Mouse (Mus musculus): ENCODE measurements around the gene Cdc42.

DNA sequence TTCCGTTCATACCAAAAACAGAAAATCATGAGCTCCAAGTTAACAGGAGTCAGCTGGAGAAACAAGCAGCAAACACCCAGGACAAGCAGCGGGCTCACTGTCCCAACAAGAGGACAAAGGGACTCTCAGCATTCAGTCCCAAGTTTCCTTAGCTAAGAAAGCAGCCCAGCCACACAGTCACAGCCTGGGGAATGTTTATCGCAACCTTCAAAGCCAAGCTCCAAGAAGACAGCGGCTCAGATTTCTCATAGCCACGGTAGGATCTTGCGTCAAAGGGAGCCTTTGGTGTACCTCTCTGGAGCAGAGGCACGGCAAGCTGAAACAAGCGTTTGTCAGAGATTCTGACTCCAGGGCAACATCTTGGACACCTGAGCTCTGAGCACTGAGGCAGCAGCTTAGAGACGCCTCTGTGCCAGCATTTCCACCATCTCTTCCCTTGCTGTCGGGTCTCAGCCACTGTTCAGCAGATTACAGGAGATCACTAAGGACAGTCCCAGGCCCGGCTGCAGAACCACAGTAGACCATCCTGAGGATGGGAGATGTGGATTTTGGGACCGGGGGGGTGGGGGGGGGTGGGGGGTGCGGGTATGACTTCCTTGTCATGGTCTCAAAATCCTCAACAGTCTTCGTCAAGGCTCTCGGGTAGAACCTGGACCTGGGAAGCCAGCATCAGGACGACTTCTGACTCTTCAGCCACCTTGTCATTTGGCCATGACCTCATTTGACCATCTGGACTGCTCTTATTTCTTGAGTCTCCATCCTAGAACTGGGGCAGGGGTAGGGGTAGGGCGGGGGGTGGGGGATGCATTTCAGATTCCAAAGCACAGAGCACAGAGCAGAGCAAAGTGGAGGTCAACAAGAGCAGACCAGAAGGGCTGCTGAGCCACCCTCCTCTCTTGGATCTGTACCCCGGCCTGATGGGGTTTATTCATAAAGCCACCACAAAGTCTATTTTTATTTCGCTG, 18.1 kb upstream of the Cdc42 start:
- TF ChIP-seq CTCF (IDR thresholded peaks at IDR 0.05; ENCODE audit: control insufficient read depth, insufficient read depth, insufficient replicate concordance, low read depth, low read length) (no peak), POLR2A (IDR thresholded peaks at IDR 0.05; ENCODE audit: control insufficient read depth, low read depth, low read length) (no peak)

Data from testis, adult 2 months (tissue).